Mouse (Mus musculus): ENCODE results near the gene Col4a3. TPM values are rescaled to one million over a fixed set of nuclear protein-coding genes. Genes with fewer than 3 reads are reported as not detected.

Gene Col4a3
- total and polyA plus RNA-seq, 2 experiments from 2014 or later, result 0.08 to 0.63 TPM

GRCm38 (mm10) chr1:82650868-82651267 lies 64.1 kb downstream of the Col4a3 start:
- H3K27ac ChIP-seq (ENCODE audit: low read depth), result no peak overlapping the region
- no peak for TF ChIP-seq CTCF (IDR thresholded peaks at IDR 0.05; ENCODE audit: low read depth)
- TF ChIP-seq EP300 (IDR thresholded peaks at IDR 0.05; ENCODE audit: low read depth), result no peak
- H3K9ac ChIP-seq (replicated peaks; ENCODE audit: low read depth, low read length), result no peak overlapping the region
- H3K4me3 ChIP-seq (ENCODE audit: low read depth, low read length), result no peak overlapping the region
- no peaks in the 10 kb centered on the region for H3K9me3 ChIP-seq (replicated peaks; ENCODE audit: control insufficient read depth, low read length)
- DNase-seq (ENCODE audit: low spot score), result no peak
- no peaks in the 10 kb centered on the region for H3K4me1 ChIP-seq (ENCODE audit: control insufficient read depth, insufficient read depth)
- no peaks in the 10 kb centered on the region for H3K36me3 ChIP-seq (replicated peaks; ENCODE audit: control insufficient read depth, insufficient read depth, low read length)
- H3K27me3 ChIP-seq (ENCODE audit: control insufficient read depth, insufficient read depth, low read length), result no peaks in the 10 kb centered on the region
- H3K4me2 ChIP-seq (ENCODE audit: low read depth, low read length), result no peak overlapping the region
- WGBS, result 85% methylated on average over 4 of the region's 4 CpGs
- no peak for ATAC-seq (ENCODE audit: insufficient read depth, low read depth)

DNA sequence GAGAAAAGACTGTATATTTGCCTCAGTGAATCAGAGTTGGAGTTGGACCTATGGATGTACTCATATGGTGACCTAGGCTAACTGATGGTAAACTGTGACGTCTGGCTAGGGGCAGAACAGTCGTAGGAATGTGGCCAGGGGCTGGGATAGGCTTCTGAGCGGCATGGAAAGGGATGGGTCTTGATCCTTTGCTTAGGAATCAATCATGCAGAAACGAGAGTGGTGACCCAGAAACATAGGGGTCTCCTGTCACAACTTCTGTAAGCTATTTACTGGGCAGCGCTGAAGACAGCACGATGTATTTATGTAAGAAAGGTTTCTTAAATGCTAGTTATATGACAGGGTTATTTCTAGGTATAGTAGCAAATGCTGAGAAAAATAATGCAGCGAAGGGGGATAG lies 67.3 kb downstream of the Col4a3 start:
- Histone ChIP-seq H3K27me3 (ENCODE audit: control insufficient read depth, insufficient read depth, low read length) (no peaks in the 10 kb centered on the region), H3K4me2 (ENCODE audit: low read depth, low read length) (no peak overlapping the region), H3K9ac (replicated peaks; ENCODE audit: low read depth, low read length) (no peak overlapping the region), H3K4me3 (ENCODE audit: low read depth, low read length) (no peak overlapping the region), H3K27ac (ENCODE audit: low read depth) (no peak overlapping the region), H3K9me3 (replicated peaks; ENCODE audit: control insufficient read depth, low read length) (no peaks in the 10 kb centered on the region), H3K4me1 (ENCODE audit: control insufficient read depth, insufficient read depth) (no peaks in the 10 kb centered on the region), H3K36me3 (replicated peaks; ENCODE audit: control insufficient read depth, insufficient read depth, low read length) (no peaks in the 10 kb centered on the region)
- TF ChIP-seq CTCF (IDR thresholded peaks at IDR 0.05; ENCODE audit: low read depth), result no peak
- no peak for TF ChIP-seq EP300 (IDR thresholded peaks at IDR 0.05; ENCODE audit: low read depth)
- WGBS, result 66% methylated on average over 7 of the region's 7 CpGs
- no peak for DNase-seq (ENCODE audit: low spot score)
- no peak for ATAC-seq (ENCODE audit: insufficient read depth, low read depth)

- no peak for DNase-seq (ENCODE audit: low spot score)
- H3K27ac ChIP-seq (ENCODE audit: low read depth), result no peak overlapping the region
- H3K27me3 ChIP-seq (ENCODE audit: control insufficient read depth, insufficient read depth, low read length), result no peaks in the 10 kb centered on the region
- no peak overlapping the region for H3K4me3 ChIP-seq (ENCODE audit: low read depth, low read length)
- no peaks in the 10 kb centered on the region for H3K4me1 ChIP-seq (ENCODE audit: control insufficient read depth, insufficient read depth)
- 47% methylated on average over 3 of the region's 3 CpGs for WGBS
- ATAC-seq (ENCODE audit: insufficient read depth, low read depth), result no peak
- no peak overlapping the region for H3K4me2 ChIP-seq (ENCODE audit: low read depth, low read length)
- H3K9ac ChIP-seq (replicated peaks; ENCODE audit: low read depth, low read length), result no peak overlapping the region
- H3K36me3 ChIP-seq (replicated peaks; ENCODE audit: control insufficient read depth, insufficient read depth, low read length), result no peaks in the 10 kb centered on the region
- no peaks in the 10 kb centered on the region for H3K9me3 ChIP-seq (replicated peaks; ENCODE audit: control insufficient read depth, low read length)
- TF ChIP-seq CTCF (IDR thresholded peaks at IDR 0.05; ENCODE audit: low read depth) (no peak), EP300 (IDR thresholded peaks at IDR 0.05; ENCODE audit: low read depth) (no peak)
These were observed 69.7 kb downstream of the Col4a3 start for GRCm38 (mm10) chr1:82656452-82656851.

DNA sequence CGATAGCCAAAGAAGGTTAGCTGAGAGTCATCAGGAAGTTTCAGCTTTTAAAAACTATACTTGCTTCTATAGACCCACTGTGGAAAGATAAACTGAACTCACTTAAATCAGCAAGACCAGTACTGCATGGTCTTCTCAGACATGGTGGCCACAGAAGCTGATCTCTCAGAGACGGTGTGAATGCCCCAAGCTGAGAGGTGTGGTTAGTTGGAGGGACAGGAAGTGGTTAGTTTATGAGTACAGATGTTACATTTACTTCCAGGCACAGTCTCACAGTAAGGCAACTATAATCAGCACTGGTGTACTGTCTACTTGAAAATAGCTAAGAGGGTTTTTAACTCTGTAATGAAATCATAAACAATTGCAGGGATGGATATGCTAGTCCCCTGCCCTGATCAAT lies 75.5 kb downstream of the Col4a3 start:
- ATAC-seq (ENCODE audit: insufficient read depth, low read depth), result no peak
- 79% methylated on average over 2 of the region's 2 CpGs for WGBS

DNA sequence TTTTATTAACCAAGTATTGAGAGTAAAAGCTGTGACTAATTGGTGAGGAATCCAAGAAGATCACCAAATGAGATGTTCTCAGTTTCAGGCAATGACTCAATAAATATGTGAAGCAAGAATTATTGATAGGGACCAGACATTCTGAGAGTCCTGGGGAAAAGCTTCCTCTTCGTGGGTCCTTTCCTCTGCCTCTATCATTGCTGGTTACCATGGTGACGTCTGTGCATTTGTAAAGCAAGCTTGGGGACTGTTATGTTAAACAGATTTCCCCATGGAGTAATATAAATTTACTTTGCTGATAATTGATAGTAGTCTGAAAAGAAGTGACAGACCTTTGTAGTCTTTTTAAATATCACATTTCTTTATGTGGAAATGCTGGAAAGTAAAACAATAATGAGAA lies 76.8 kb downstream of the Col4a3 start:
- Histone ChIP-seq H3K9me3 (replicated peaks; ENCODE audit: control insufficient read depth, low read length) (no peaks in the 10 kb centered on the region), H3K9ac (replicated peaks; ENCODE audit: low read depth, low read length) (no peak overlapping the region), H3K36me3 (replicated peaks; ENCODE audit: control insufficient read depth, insufficient read depth, low read length) (no peaks in the 10 kb centered on the region), H3K27ac (ENCODE audit: low read depth) (no peak overlapping the region), H3K27me3 (ENCODE audit: control insufficient read depth, insufficient read depth, low read length) (no peaks in the 10 kb centered on the region), H3K4me2 (ENCODE audit: low read depth, low read length) (no peak overlapping the region), H3K4me1 (ENCODE audit: control insufficient read depth, insufficient read depth) (no peaks in the 10 kb centered on the region), H3K4me3 (ENCODE audit: low read depth, low read length) (no peak overlapping the region)
- WGBS, result 38% methylated on average over 2 of the region's 2 CpGs
- DNase-seq (ENCODE audit: low spot score) (no peak), ATAC-seq (ENCODE audit: insufficient read depth, low read depth) (no peak)
- TF ChIP-seq CTCF (IDR thresholded peaks at IDR 0.05; ENCODE audit: low read depth) (no peak), EP300 (IDR thresholded peaks at IDR 0.05; ENCODE audit: low read depth) (no peak)

More for the DNA sequence above, 75.5 kb downstream of the Col4a3 start:
- Histone ChIP-seq H3K9me3 (replicated peaks; ENCODE audit: control insufficient read depth, low read length) (no peaks in the 10 kb centered on the region), H3K27ac (ENCODE audit: low read depth) (no peak overlapping the region), H3K4me3 (ENCODE audit: low read depth, low read length) (no peak overlapping the region), H3K27me3 (ENCODE audit: control insufficient read depth, insufficient read depth, low read length) (no peaks in the 10 kb centered on the region), H3K4me2 (ENCODE audit: low read depth, low read length) (no peak overlapping the region), H3K4me1 (ENCODE audit: control insufficient read depth, insufficient read depth) (no peaks in the 10 kb centered on the region), H3K9ac (replicated peaks; ENCODE audit: low read depth, low read length) (no peak overlapping the region), H3K36me3 (replicated peaks; ENCODE audit: control insufficient read depth, insufficient read depth, low read length) (no peaks in the 10 kb centered on the region)
- DNase-seq (ENCODE audit: low spot score), result no peak
- no peak for TF ChIP-seq EP300 (IDR thresholded peaks at IDR 0.05; ENCODE audit: low read depth)
- TF ChIP-seq CTCF (IDR thresholded peaks at IDR 0.05; ENCODE audit: low read depth), result no peak

DNA sequence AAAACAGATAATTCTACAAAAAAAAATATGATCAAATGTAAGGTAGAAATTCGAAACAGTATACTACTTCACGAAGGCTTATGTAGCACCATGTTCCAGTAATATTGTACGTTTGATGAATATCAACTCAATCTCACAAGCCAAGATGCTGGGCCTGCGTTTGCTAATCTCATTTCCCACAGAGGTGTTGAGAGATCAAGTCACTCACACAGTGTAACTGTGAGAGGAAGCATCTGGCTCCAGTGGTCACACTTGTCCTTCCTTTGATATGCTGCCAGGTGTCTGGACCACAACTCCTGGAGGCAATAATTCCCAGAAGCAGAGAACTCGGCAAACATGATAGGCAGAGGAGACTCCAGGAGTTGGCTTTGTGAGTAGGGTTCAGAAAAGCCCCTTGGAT lies 99.6 kb downstream of the Col4a3 start:
- no peak for ATAC-seq (ENCODE audit: insufficient read depth, low read depth)
- Histone ChIP-seq H3K4me1 (ENCODE audit: control insufficient read depth, insufficient read depth) (no peaks in the 10 kb centered on the region), H3K27me3 (ENCODE audit: control insufficient read depth, insufficient read depth, low read length) (no peaks in the 10 kb centered on the region), H3K9ac (replicated peaks; ENCODE audit: low read depth, low read length) (no peak overlapping the region), H3K36me3 (replicated peaks; ENCODE audit: control insufficient read depth, insufficient read depth, low read length) (no peaks in the 10 kb centered on the region), H3K4me3 (ENCODE audit: low read depth, low read length) (no peak overlapping the region), H3K27ac (ENCODE audit: low read depth) (no peak overlapping the region), H3K4me2 (ENCODE audit: low read depth, low read length) (no peak overlapping the region), H3K9me3 (replicated peaks; ENCODE audit: control insufficient read depth, low read length) (no peaks in the 10 kb centered on the region)
- DNase-seq (ENCODE audit: low spot score), result no peak
- TF ChIP-seq CTCF (IDR thresholded peaks at IDR 0.05; ENCODE audit: low read depth) (no peak), EP300 (IDR thresholded peaks at IDR 0.05; ENCODE audit: low read depth) (no peak)
- 38% methylated on average over 5 of the region's 5 CpGs for WGBS

All from heart, postnatal 0 days (tissue).